Mouse (Mus musculus): Measurements from ENCODE around the gene Gprasp1. TPM values are rescaled to one million over a fixed set of nuclear protein-coding genes. Genes with fewer than 3 reads are reported as not detected.
A peak's percentile ranks its signal among the peaks of the same experiment; 100 is the strongest.
"Not testable (repeated sequence)": the region's sequence is repeated elsewhere in the genome, so short reads cannot be mapped to it uniquely, and the experiment has no call there.

Gprasp1 gene
- polyA plus RNA-seq, 1 experiment from 2014 or later: 38.6 TPM

DNA sequence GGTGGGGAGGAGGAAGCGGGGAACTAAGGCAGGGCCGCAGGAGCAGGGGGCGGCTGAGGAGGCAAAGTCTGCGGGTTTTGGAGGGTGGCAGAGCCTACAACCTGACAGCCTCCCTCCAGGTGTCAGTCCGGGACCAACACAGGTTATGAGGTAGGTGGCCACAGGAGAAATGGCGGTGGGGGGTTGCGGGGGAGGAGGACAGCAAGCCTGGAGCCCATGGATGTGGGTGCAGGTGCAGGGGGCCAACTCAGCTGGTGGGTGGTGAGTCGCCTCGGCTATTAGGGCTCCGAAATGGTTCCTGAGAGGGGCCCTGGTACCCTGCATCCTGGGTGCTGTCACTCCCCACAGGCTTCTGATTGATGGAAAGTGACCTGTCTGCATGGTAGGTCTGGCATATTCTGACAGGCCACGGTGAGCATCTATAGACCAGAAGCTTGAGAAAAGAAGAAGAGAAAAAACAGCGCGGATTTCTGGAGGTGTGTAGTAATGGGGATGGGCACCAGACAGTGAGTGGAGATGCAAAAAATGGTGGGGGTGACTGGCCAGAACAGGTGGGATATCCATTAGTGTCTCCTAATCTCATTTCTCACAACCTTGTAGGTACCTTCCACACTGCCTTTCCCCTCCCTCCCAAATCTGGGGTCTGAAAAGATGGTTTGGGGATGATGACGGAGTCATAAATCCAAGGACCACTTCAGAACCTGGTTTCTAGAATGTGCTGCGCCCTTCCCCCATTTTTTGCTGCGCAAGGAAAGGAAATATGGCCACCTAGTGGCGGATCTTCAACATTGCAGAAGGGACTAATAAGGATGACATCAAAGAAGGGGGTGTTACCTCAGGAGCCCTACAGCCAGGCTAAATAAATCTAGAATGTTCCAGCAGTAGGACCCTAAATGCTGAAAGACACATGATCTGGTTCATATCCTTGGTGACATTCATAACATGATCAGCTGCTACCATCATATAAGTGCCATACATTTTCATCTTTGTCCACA lies 97.2 kb downstream of the Gprasp1 start:
- whole genome bisulfite sequencing: 8% methylated on average over 16 of the region's 17 CpGs
- H3K4me1 ChIP-seq (replicated peaks; ENCODE audit: control insufficient read depth, insufficient read depth, low read length); H3K9me3 ChIP-seq (ENCODE audit: control insufficient read depth, low read length); H3K27me3 ChIP-seq (replicated peaks; ENCODE audit: control insufficient read depth, insufficient read depth, low read length); H3K36me3 ChIP-seq (ENCODE audit: control insufficient read depth, insufficient read depth, low read length); H3K27ac ChIP-seq (ENCODE audit: low read depth): not testable (repeated sequence)
- Histone ChIP-seq H3K4me2 (ENCODE audit: low read length) (peak overlapping the region; percentile 58), H3K4me3 (ENCODE audit: low read depth, low read length) (peak overlapping the region; percentile 39), H3K9ac (ENCODE audit: low read length) (0 out of 2 replicates have a peak overlapping the region, but pooled peaks have one; percentile 16)
- peak; percentile 52 for ATAC-seq (replicated peaks; ENCODE audit: low FRiP score, low TSS enrichment, low read depth)
- peak; percentile 51 for DNase-seq (ENCODE audit: low spot score)

MicroRNAs encoded within 50 kb of the gene (microRNA counts, 519-probe panel; counts per million panel counts)
- microRNA mmu-miR-1970: not detected

Small RNAs within 50 kb of the gene (microRNA-seq; reads per million reads assigned to microRNA genes)
- gene Mir1970 (not detected), gene Mir7646 (not detected)

Other genes starting within 250 kb of the Gprasp1 start
- not detected in 2 replicates for gene AV320801, start 248.1 kb upstream of the Gprasp1 start, polyA plus RNA-seq (2014; fragmentation: Nextera tagmentation; extraction: Ambion mirVana)
- 0.39 and 0.52 TPM in 2 replicates for gene Nxf7, start 144.0 kb upstream of the Gprasp1 start, polyA plus RNA-seq (2014; fragmentation: Nextera tagmentation; extraction: Ambion mirVana)
- gene Prame, start 115.0 kb upstream of the Gprasp1 start, polyA plus RNA-seq (2014; fragmentation: Nextera tagmentation; extraction: Ambion mirVana): not detected in 2 replicates
- not detected in 2 replicates for gene Tcp11x2, start 48.9 kb upstream of the Gprasp1 start, polyA plus RNA-seq (2014; fragmentation: Nextera tagmentation; extraction: Ambion mirVana)
- 0.55 TPM in 1 of 2 replicates, not detected in the other for gene Tmsb15a, start 17.5 kb upstream of the Gprasp1 start, polyA plus RNA-seq (2014; fragmentation: Nextera tagmentation; extraction: Ambion mirVana)
- 8.3 TPM in 2 replicates for gene Armcx5, start within 50 bp of the Gprasp1 start, polyA plus RNA-seq (2014; fragmentation: Nextera tagmentation; extraction: Ambion mirVana)
- 41.4 and 45.5 TPM in 2 replicates for gene Bhlhb9, start 54.9 kb downstream of the Gprasp1 start, polyA plus RNA-seq (2014; fragmentation: Nextera tagmentation; extraction: Ambion mirVana)
- gene Gprasp2, start 96.3 kb downstream of the Gprasp1 start, polyA plus RNA-seq (2014; fragmentation: Nextera tagmentation; extraction: Ambion mirVana): 19.8 and 24.9 TPM in 2 replicates

Measured in intestine, embryonic 14.5 days (tissue).